Mouse (Mus musculus): ENCODE results near the gene Pnpo.

DNA sequence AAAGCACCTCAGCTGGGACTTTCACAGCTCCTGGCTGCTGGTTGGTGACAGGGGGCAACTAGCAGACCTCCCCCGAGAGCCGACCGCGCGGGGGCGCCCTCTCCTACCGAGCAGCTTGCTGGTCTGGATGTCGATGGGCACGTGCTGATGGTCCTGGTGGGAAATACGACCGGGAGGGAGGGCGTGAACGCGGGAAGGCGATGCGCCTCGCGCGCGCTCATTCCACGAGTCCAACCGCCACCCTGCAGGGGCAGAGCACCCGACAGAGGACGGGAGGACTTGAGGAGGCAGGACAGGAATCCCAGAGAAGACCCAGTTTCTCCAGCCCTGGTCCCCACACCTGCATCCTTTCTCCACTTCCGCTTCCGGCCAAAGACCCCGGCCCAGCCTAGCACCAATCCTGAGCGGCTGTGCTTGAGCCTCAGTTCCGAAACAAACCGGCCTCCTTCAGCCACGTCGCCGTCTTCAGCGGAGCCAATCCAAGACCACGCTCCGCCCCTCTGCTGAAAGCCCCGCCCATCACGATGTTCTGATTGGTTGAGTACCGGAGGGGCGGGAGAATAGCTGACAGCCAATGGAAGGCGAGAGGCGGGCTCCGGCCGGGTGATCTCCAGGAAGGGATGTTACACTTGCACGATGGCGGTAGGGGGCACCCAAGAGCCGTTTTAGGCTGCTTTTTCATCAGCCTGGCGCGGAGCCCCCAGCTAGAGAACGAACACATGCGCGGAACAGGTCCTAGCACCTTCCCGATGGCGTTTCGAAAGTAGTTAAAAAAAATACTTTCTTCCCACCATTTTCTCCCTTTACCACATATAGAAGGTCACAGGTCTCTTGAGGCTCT is 27.5 kb downstream of the Pnpo start, which contains the start of gene Cdk5rap3:
- peak; percentile 76 for TF ChIP-seq POLR2A (IDR thresholded peaks at IDR 0.05; ENCODE audit: insufficient read length, low read depth)
- TF ChIP-seq TCF12 (IDR thresholded peaks at IDR 0.05; ENCODE audit: insufficient read depth, poor library complexity, severe bottlenecking), result no peak
- peak; percentile 28 for TF ChIP-seq E2F4 (IDR thresholded peaks at IDR 0.05; ENCODE audit: insufficient read depth)
